Mouse (Mus musculus) forebrain, embryonic 15.5 days (tissue): Measurements from ENCODE around the gene Ngfr. TPM values are rescaled to one million over a fixed set of nuclear protein-coding genes. Genes with fewer than 3 reads are reported as not detected.

Source experiments
- ATAC-seq: fragments of 200-750 bp; cut with Nextera tagmentation; replicated peaks from 2 replicates; pipeline ENCODE4 v1.8.0; 2017; ENCODE audit warnings: mild to moderate bottlenecking, moderate TSS enrichment, moderate library complexity
- H3K27ac ChIP-seq: fragments of 300-500 bp; sonication (generic); replicated peaks from 2 replicates; pipeline ENCODE4 v1.5.1; 2015; ENCODE audit warnings: mild to moderate bottlenecking, inconsistent platforms
- H3K27me3 ChIP-seq: fragments of 300-500 bp; sonication (generic); 2 replicates; pipeline ENCODE4 v1.6.1; 2015; ENCODE audit warnings: inconsistent platforms
- H3K36me3 ChIP-seq: fragments of 300-500 bp; sonication (generic); 2 replicates; pipeline ENCODE4 v1.6.1; 2015; ENCODE audit warnings: mild to moderate bottlenecking, inconsistent platforms
- H3K4me1 ChIP-seq: fragments of 300-500 bp; sonication (generic); 2 replicates; pipeline ENCODE4 v1.6.1; 2015; ENCODE audit warnings: inconsistent platforms
- H3K4me2 ChIP-seq: fragments of 300-500 bp; sonication (generic); replicated peaks from 2 replicates; pipeline ENCODE4 v1.6.1; 2015; ENCODE audit warnings: mild to moderate bottlenecking, inconsistent platforms
- H3K4me3 ChIP-seq: fragments of 300-500 bp; sonication (generic); 2 replicates; pipeline ENCODE4 v1.5.1; 2015; ENCODE audit warnings: mild to moderate bottlenecking, inconsistent platforms
- H3K9ac ChIP-seq: fragments of 300-500 bp; sonication (generic); replicated peaks from 2 replicates; pipeline ENCODE4 v1.6.1; 2015; ENCODE audit warnings: mild to moderate bottlenecking, inconsistent platforms
- H3K9me3 ChIP-seq: fragments of 300-500 bp; sonication (generic); 2 replicates; pipeline ENCODE4 v1.6.1; 2016; ENCODE audit warnings: inconsistent platforms
- WGBS: fragments of 180-500 bp; shearing (Covaris S2); methylation state at CpG from one replicate; pipeline ENCODE4 v1.1.7; 2015; ENCODE audit warnings: mixed read lengths; 5-methylcytosine and 5-hydroxymethylcytosine counted together
- polyA plus RNA-seq: library from polyadenylated mRNA; unstranded; fragments of >200 nt; fragmentation: Nextera tagmentation; extraction: Ambion mirVana; gene quantifications from 2 replicates; pipeline ENCODE4 v1.2.1, GENCODE M21; 2015

Ngfr gene
- 6.1 and 7.9 TPM in 2 replicates for polyA plus RNA-seq

GRCm38 (mm10) chr11:95587423-95587951 lies at the start of gene Ngfr:
Gene Ngfr (minus strand): TSS chr11:95587735.
- peak within 1 kb of the TSS; percentile 38 for H3K4me3 ChIP-seq
- H3K9ac ChIP-seq: peak within 1 kb of the TSS; percentile 24
- under 1% methylated on average over 37 of the region's 39 CpGs for WGBS
- no peak within 1 kb of the TSS for H3K27ac ChIP-seq
- H3K36me3 ChIP-seq: no peaks in the 10 kb centered on the region
- H3K27me3 ChIP-seq: peaks cover 61% of the 10 kb centered on the region
- H3K9me3 ChIP-seq: no peaks in the 10 kb centered on the region
- H3K4me2 ChIP-seq: peak within 1 kb of the TSS; percentile 50
- peaks cover 31% of the 10 kb centered on the region for H3K4me1 ChIP-seq
- peak; percentile 82 for ATAC-seq

- ATAC-seq: no peak
- WGBS: 18% methylated on average over 2 of the region's 2 CpGs
- 0 out of 2 replicates have a peak, but pooled peaks cover 3% of the 10 kb centered on the region for H3K4me1 ChIP-seq
- H3K27me3 ChIP-seq: no peaks in the 10 kb centered on the region
- no peak overlapping the region for H3K9ac ChIP-seq
- H3K9me3 ChIP-seq: no peaks in the 10 kb centered on the region
- no peaks in the 10 kb centered on the region for H3K36me3 ChIP-seq
- no peak overlapping the region for H3K4me3 ChIP-seq
- no peak overlapping the region for H3K4me2 ChIP-seq
- H3K27ac ChIP-seq: no peak overlapping the region
Measured at GRCm38 (mm10) chr11:95635030-95635429, 47.5 kb upstream of the Ngfr start.

GRCm38 (mm10) chr11:95633512-95634000 lies 46.0 kb upstream of the Ngfr start:
- 53% methylated on average over 2 of the region's 2 CpGs for WGBS
- no peak overlapping the region for H3K4me3 ChIP-seq
- no peaks in the 10 kb centered on the region for H3K9me3 ChIP-seq
- no peaks in the 10 kb centered on the region for H3K36me3 ChIP-seq
- H3K4me1 ChIP-seq: 0 out of 2 replicates have a peak, but pooled peaks cover 3% of the 10 kb centered on the region
- no peak for ATAC-seq
- no peaks in the 10 kb centered on the region for H3K27me3 ChIP-seq
- H3K9ac ChIP-seq: no peak overlapping the region
- no peak overlapping the region for H3K4me2 ChIP-seq
- no peak overlapping the region for H3K27ac ChIP-seq

- Histone ChIP-seq H3K4me3 (no peak overlapping the region), H3K36me3 (no peaks in the 10 kb centered on the region), H3K9me3 (no peaks in the 10 kb centered on the region), H3K27me3 (no peaks in the 10 kb centered on the region), H3K9ac (no peak overlapping the region), H3K4me1 (0 out of 2 replicates have a peak, but pooled peaks cover 3% of the 10 kb centered on the region), H3K27ac (no peak overlapping the region), H3K4me2 (no peak overlapping the region)
- no peak for ATAC-seq
- 40% methylated on average over 6 of the region's 6 CpGs for WGBS
Measured at GRCm38 (mm10) chr11:95632474-95632873, 44.9 kb upstream of the Ngfr start.

- no peak overlapping the region for H3K27ac ChIP-seq
- H3K4me1 ChIP-seq: 0 out of 2 replicates have a peak, but pooled peaks cover 3% of the 10 kb centered on the region
- ATAC-seq: no peak
- H3K9ac ChIP-seq: no peak overlapping the region
- 86% methylated on average over 4 of the region's 4 CpGs for WGBS
- H3K36me3 ChIP-seq: no peaks in the 10 kb centered on the region
- H3K27me3 ChIP-seq: no peaks in the 10 kb centered on the region
- H3K4me3 ChIP-seq: no peak overlapping the region
- no peak overlapping the region for H3K4me2 ChIP-seq
- H3K9me3 ChIP-seq: no peaks in the 10 kb centered on the region
Measured at GRCm38 (mm10) chr11:95631301-95631700, 43.8 kb upstream of the Ngfr start.

GRCm38 (mm10) chr11:95630558-95630957 lies 43.0 kb upstream of the Ngfr start:
- Histone ChIP-seq H3K36me3 (no peaks in the 10 kb centered on the region), H3K9me3 (no peaks in the 10 kb centered on the region), H3K9ac (no peak overlapping the region), H3K27ac (no peak overlapping the region), H3K4me3 (no peak overlapping the region), H3K4me1 (0 out of 2 replicates have a peak, but pooled peaks cover 3% of the 10 kb centered on the region), H3K4me2 (no peak overlapping the region), H3K27me3 (no peaks in the 10 kb centered on the region)
- whole genome bisulfite sequencing: 93% methylated on average over 6 of the region's 6 CpGs
- ATAC-seq: no peak

DNA sequence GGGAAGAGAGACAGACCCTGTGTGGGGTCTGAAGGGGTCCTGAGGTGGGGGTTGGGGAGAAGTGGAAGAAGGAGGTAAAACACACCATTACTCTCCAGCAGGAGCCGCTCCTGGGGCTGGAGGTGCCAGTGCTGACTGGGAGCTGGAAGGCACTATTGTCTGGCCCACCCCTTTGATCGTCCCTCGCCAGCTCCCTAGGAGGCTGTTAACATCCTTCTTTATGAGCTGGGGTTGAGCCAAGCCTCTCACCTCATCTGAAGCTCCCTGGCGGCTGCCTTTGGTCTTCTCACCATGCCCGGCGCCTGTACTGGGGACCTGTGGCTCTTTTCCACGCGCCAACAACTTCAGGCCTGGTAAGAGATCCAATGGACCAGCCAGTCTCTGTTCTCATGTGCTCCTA lies 34.9 kb upstream of the Ngfr start:
- H3K4me1 ChIP-seq: peaks cover 19% of the 10 kb centered on the region
- ATAC-seq: no peak
- H3K9ac ChIP-seq: no peak overlapping the region
- WGBS: 22% methylated on average over 8 of the region's 8 CpGs
- H3K4me3 ChIP-seq: no peak overlapping the region
- H3K27me3 ChIP-seq: no peaks in the 10 kb centered on the region
- H3K9me3 ChIP-seq: no peaks in the 10 kb centered on the region
- H3K4me2 ChIP-seq: no peak overlapping the region
- H3K36me3 ChIP-seq: no peaks in the 10 kb centered on the region
- no peak overlapping the region for H3K27ac ChIP-seq

DNA sequence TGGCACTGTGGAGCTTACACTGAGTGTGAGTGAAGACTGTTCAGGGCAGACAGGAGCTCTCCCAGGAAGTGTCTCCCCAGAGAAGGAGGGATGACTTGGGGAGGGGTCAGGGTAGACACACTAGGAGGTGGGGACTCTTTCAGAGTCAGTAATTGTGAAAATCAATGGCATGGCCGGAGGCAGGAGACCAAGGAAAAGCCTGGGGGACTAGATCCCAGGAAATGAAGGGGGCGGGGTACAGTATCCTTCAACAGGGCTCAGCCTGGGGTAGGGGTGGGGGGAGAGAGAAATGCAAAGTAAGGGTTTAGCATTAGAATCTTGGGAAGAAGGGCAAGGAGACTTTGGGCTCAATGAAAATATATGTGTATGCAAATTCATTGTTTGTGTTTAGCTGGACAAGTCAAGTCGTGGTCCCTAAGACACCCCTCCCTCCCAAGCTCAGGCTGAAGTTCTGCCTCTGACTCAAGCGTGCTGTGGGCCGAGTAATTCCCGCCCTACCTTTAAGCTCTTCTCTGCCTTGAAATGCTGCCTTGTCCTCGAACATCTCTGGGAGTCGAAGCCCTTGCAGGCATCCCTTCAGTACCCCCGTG lies 34.1 kb upstream of the Ngfr start:
- Histone ChIP-seq H3K36me3 (no peaks in the 10 kb centered on the region), H3K9ac (no peak overlapping the region), H3K4me1 (peaks cover 20% of the 10 kb centered on the region), H3K27ac (no peak overlapping the region), H3K4me2 (no peak overlapping the region), H3K4me3 (no peak overlapping the region), H3K27me3 (no peaks in the 10 kb centered on the region), H3K9me3 (no peaks in the 10 kb centered on the region)
- no peak for ATAC-seq
- WGBS: 36% methylated on average over 9 of the region's 9 CpGs

DNA sequence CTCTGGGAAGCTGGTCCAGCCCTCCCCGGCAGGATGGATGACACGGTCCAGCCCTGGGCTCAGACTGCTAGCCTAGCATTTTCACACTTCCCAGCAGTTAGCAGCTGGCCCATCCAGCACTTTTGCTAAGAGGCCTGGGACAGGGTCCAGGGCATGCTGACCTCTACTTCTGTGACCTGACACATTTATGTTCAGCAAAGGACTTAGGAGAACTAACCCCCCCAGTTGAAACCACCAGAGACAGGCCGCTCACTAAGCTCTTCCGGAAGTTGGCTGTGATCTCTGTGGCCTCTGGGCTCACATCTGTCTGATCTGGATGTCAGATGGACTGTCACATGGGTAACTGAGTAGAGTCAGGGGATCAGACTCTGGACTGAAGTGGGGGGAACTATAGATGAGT lies 33.5 kb upstream of the Ngfr start:
- H3K27ac ChIP-seq: no peak overlapping the region
- no peaks in the 10 kb centered on the region for H3K27me3 ChIP-seq
- no peaks in the 10 kb centered on the region for H3K36me3 ChIP-seq
- H3K4me3 ChIP-seq: no peak overlapping the region
- H3K9me3 ChIP-seq: no peaks in the 10 kb centered on the region
- H3K4me2 ChIP-seq: no peak overlapping the region
- H3K4me1 ChIP-seq: peaks cover 20% of the 10 kb centered on the region
- ATAC-seq: no peak
- H3K9ac ChIP-seq: no peak overlapping the region
- WGBS: 72% methylated on average over 4 of the region's 4 CpGs

GRCm38 (mm10) chr11:95619886-95620444 lies 32.4 kb upstream of the Ngfr start:
- no peaks in the 10 kb centered on the region for H3K27me3 ChIP-seq
- no peak overlapping the region for H3K9ac ChIP-seq
- H3K4me2 ChIP-seq: no peak overlapping the region
- H3K4me1 ChIP-seq: peaks cover 20% of the 10 kb centered on the region
- 90% methylated on average over 5 of the region's 5 CpGs for WGBS
- H3K36me3 ChIP-seq: no peaks in the 10 kb centered on the region
- ATAC-seq: no peak
- H3K27ac ChIP-seq: no peak overlapping the region
- H3K9me3 ChIP-seq: no peaks in the 10 kb centered on the region
- no peak overlapping the region for H3K4me3 ChIP-seq

GRCm38 (mm10) chr11:95619081-95619480 lies 31.5 kb upstream of the Ngfr start:
- Histone ChIP-seq H3K9ac (no peak overlapping the region), H3K4me1 (peaks cover 20% of the 10 kb centered on the region), H3K36me3 (no peaks in the 10 kb centered on the region), H3K4me3 (no peak overlapping the region), H3K9me3 (no peaks in the 10 kb centered on the region), H3K27ac (no peak overlapping the region), H3K4me2 (no peak overlapping the region), H3K27me3 (no peaks in the 10 kb centered on the region)
- 52% methylated on average over 3 of the region's 3 CpGs for WGBS
- ATAC-seq: peak; percentile 57

- peak overlapping the region; percentile 27; the same call in 1 of the 2 replicates for H3K4me2 ChIP-seq
- peaks cover 20% of the 10 kb centered on the region for H3K4me1 ChIP-seq
- H3K9ac ChIP-seq: no peak overlapping the region; the same call in 1 of the 2 replicates
- ATAC-seq: peak; percentile 60
- H3K27me3 ChIP-seq: no peaks in the 10 kb centered on the region
- 43% methylated on average over 19 of the region's 19 CpGs for WGBS
- H3K4me3 ChIP-seq: no peak overlapping the region
- no peaks in the 10 kb centered on the region for H3K36me3 ChIP-seq
- no peaks in the 10 kb centered on the region for H3K9me3 ChIP-seq
- peak overlapping the region; percentile 12; the same call in 1 of the 2 replicates for H3K27ac ChIP-seq
Measured at GRCm38 (mm10) chr11:95617785-95618465, 30.4 kb upstream of the Ngfr start.
